Mouse (Mus musculus): ENCODE measurements around the gene Cenpn. TPM values are rescaled to one million over a fixed set of nuclear protein-coding genes. Genes with fewer than 3 reads are reported as not detected.

The Cenpn gene
- polyA plus RNA-seq, 3 experiments from 2014 or later: 3.3 to 22.4 (median 3.9) TPM

GRCm38 (mm10) chr8:116943161-116943554 lies 21.6 kb downstream of the Cenpn start, which contains the start of gene Atmin:
Gene Atmin, plus strand, starts transcription at chr8:116943393.
- peak; percentile 55 for ATAC-seq

DNA sequence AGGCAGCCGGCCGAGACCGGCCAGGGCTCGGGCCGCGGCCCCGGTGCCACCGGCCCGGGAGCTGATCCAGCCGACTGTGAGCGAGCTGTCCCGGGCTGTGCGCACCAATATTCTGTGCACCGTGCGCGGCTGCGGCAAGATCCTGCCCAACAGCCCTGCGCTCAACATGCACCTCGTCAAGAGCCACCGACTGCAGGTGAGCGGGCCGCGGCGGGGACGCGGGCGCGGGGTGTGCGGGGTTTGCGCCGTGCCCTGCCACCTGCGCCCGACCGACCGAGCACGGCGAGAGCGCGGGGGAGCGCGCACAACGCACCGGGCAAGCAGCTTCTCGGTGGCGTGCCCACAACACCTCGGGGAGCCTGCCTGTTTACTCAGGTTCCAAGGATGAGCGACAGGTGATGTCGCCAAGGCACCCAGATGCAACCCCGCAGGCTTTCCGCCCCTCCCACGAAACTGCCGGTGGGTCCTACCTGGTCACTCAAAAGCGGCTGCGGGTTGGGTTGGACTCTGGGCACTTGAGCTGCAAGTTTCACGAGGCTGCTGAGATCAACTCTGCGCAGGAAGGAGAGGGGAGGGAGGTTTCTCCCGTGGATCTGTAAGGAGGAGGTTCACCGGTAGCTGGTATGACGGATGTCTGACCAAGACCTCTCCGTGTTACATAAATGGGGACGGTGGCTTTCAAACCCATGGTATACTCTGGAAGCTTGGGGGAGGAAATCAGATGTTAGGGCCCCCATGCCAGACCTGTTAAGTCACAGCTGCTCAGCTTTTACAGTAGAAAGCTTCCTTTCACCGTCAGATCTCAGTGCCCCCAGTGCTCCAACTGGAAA lies 22.2 kb downstream of the Cenpn start:
- ATAC-seq: peak; percentile 46

GRCm38 (mm10) chr8:116944385-116944696 lies 22.8 kb downstream of the Cenpn start:
- ATAC-seq: no peak

DNA sequence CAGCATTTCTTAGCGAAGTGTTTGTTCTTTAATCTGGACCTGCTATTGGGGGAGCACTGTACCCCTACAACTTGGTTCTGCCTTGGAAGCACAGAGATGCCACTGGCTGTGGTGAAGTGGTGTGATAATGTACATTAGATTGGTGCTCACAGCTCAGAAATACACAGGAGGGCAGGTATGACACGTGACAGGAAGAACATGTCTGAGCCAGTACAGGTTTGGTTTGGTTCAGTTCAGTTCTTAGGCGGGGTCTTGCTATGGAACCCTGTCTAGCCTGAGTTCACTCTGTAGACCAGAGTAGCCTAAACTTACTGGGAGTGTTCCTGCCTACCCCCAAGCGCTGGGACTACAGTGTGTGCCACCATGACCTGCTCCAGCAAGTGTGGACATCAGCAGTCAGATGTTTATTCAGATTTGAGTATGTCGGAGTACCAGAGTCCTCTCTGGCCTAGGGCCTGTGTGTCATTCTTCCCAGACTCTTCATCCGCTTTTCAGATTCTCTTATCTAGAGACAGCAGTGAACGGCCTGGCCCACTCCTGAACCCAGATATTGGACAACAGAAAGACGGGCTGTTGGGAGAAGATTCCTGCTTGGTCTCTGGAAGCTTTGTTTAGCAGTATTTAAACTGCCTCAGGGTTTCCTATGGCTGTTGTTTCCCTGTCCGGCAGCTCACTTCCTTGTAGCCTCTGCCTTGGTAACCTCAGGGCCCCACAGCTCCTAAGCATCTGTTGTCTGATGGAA lies 23.8 kb downstream of the Cenpn start:
- no peak for ATAC-seq

GRCm38 (mm10) chr8:116946268-116946838 lies 24.8 kb downstream of the Cenpn start:
- peak; percentile 56 for ATAC-seq

- no peak for ATAC-seq
Observed at GRCm38 (mm10) chr8:116946851-116947250, 25.3 kb downstream of the Cenpn start.

GRCm38 (mm10) chr8:116947589-116947988 lies 26.1 kb downstream of the Cenpn start:
- ATAC-seq: no peak

DNA sequence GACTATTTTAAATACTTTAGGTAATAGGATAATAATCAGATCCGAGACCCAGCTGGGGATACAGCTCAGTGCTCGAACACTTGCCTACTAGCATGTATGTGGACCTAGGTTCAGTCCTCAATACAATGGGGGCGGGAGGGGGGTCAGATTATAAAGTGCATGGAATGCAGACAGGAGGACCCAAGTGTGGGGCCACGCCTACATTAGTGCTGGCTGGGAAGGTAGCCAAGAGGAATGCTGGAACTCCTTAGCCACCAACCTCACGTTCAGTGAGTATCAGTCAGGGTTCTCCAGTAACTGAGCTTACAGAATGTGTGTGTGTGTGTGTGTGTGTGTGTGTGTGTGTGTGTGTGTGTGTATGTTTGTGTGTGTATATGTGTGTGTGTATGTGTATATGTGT lies 29.8 kb downstream of the Cenpn start:
- no peak for ATAC-seq

GRCm38 (mm10) chr8:116951778-116952177 lies 30.2 kb downstream of the Cenpn start:
- no peak for ATAC-seq

GRCm38 (mm10) chr8:116952428-116952827 lies 30.9 kb downstream of the Cenpn start:
- ATAC-seq: peak; percentile 87

DNA sequence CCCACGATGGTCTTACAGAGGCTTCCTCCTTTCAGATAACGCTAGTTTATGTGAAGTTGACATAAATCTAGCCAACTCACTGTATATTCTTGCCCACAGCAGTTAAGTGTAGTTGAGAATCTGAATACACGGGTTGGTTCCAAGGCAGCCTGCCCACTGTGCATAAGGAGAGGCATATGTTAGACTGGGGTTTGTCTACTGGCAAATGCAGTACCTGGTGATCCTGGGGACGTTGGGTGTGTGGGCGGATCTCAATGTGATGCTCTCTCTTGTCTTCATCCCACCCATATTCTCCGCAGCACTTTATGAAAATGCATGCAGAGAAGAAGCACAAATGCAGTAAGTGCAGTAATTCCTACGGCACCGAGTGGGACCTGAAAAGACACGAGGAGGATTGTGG lies 32.9 kb downstream of the Cenpn start:
- ATAC-seq: no peak

DNA sequence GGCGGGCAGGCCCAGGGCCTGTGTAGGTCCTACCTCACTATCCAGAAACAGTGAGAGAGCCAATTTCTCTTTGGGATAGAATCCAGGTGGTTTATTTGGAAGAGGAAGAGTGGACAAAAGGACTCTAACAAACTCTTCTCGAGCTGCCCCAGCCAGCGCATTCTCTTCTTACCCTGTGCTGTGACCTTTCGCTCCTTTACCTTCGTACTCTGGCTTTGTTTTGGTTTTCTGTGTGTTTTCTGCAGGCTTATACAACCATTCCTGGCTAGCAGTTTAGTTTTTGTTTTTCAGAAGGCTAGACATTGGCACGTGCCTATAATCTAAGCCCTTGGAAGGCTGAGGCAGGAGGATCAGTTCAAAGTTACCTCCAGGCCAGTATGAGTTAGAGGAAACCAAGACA lies 48.0 kb downstream of the Cenpn start:
- no peak for ATAC-seq

GRCm38 (mm10) chr8:116975066-116975465 lies 53.5 kb downstream of the Cenpn start:
- no peak for ATAC-seq

DNA sequence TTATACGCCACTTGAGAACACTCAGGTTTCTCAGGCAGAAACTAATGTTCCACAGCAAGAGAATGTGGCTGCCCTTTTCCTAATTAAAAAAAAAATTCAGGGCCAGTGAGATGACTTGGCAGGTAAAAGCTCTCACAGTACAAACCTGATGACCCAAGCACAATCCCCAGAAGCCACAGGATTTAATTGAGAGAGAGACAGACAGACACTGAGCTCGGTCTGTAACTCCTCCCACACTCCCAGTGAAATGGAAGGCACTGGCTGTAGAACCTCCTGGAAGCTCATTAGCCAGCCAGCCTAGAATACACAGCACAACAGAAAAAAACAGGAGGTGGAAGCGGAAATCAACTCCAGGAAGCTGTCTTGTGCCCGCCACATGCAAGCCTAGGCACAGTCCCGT lies 54.1 kb downstream of the Cenpn start:
- ATAC-seq: no peak

DNA sequence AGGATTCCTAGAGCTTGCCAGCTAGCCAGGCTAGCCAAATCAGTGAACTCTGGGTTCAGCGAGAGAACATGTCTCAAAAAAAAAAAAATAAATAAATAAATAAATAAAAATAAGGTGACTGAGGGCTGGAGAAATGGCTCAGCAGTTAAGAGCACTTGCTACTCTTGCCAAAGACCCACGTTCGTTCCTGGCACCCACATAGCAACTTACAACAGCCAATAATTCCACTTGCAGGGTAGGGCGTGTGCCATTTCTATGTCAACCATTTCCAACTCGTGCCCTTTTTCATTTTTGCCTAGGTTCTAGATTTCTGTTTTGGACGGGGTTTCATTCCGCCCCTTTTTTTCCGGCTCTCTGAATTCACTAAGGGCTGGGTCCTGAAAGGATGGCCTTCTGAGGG lies 56.5 kb downstream of the Cenpn start:
- ATAC-seq: no peak

GRCm38 (mm10) chr8:116978631-116979256 lies 57.2 kb downstream of the Cenpn start, which contains the start of gene 1700030J22Rik:
Gene 1700030J22Rik, minus strand, starts transcription at chr8:116978959.
- peak; percentile 95 for ATAC-seq

- peak; percentile 15 for ATAC-seq
Observed at GRCm38 (mm10) chr8:116980117-116980516, 58.6 kb downstream of the Cenpn start.

GRCm38 (mm10) chr8:116989842-116990241 lies 68.3 kb downstream of the Cenpn start:
- no peak for ATAC-seq

Other genes starting within 250 kb of the Cenpn start
- gene Cdyl2, start 188.7 kb upstream of the Cenpn start, polyA plus RNA-seq (2017; shearing (Covaris generic)): 10 to 100 TPM in 2 of 3 experiments, 1 to 10 TPM in 1; 7.8 to 21.9 (median 14.5) TPM
- gene Cmc2, start 275 bp upstream of the Cenpn start, polyA plus RNA-seq (2017; shearing (Covaris generic)): 10 to 100 TPM; 23.1 to 79.6 (median 36.6) TPM
- gene Atmin, start 21.7 kb downstream of the Cenpn start, polyA plus RNA-seq (2017; shearing (Covaris generic)): 1 to 10 TPM; 7.5 to 9.0 (median 7.7) TPM
- under 1 TPM in 1 of 3 experiments, not detected in 2; 0.25 TPM for gene 1700030J22Rik, start 57.2 kb downstream of the Cenpn start, polyA plus RNA-seq (2017; shearing (Covaris generic))
- 10 to 100 TPM; 23.8 to 29.5 (median 24.6) TPM for gene Gcsh, start 71.8 kb downstream of the Cenpn start, polyA plus RNA-seq (2017; shearing (Covaris generic))
- gene Pkd1l2, start 160.7 kb downstream of the Cenpn start, polyA plus RNA-seq (2017; shearing (Covaris generic)): under 1 TPM in 1 of 3 experiments, not detected in 2; 0.06 TPM
- not detected for gene Bco1, start 174.1 kb downstream of the Cenpn start, polyA plus RNA-seq (2017; shearing (Covaris generic))
- gene Gan, start 236.4 kb downstream of the Cenpn start, polyA plus RNA-seq (2017; shearing (Covaris generic)): 1 to 10 TPM; 1.7 to 2.6 (median 2.0) TPM

All from inflammation-experienced regulatory T-cells, adult 6 months (primary cell).